Mouse (Mus musculus): Measurements from ENCODE around the gene Khk.

Khk gene

DNA sequence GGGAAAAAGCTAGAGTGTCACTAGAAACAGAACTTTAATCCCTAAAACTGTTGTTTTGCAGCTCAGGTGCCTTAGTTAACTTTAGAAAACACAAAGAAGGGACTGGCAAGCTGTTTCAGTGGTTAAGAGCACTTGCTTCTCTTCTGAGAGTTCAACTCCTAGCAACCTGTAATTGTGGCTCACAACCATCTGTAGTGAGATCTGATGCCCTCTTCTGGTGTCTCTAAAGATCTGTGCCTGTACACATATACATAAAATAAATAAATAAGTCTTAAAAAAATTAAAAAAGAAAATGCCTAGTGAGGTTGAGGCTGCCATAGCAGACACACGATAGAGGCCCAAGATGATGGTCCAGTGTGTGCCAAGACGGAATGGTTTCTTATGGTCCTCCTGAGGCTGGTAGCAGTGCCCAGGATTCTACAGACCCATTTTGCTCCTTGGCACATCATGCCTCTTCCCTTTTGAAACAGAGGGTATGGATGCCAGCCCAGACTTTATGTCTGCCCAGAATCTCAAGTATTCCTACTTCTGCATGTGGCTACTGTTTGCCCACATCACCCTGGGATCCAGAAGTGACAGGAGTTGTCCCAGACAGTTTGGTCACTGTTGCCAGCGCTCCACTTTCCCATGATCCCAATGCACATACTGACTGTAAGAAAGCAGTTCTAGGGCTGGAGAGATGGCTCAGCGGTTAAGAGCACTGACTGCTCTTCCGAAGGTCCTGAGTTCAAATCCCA is 13.7 kb downstream of the Khk start:
- DNase-seq (ENCODE audit: low spot score in 2 of 2), result no peak

DNA sequence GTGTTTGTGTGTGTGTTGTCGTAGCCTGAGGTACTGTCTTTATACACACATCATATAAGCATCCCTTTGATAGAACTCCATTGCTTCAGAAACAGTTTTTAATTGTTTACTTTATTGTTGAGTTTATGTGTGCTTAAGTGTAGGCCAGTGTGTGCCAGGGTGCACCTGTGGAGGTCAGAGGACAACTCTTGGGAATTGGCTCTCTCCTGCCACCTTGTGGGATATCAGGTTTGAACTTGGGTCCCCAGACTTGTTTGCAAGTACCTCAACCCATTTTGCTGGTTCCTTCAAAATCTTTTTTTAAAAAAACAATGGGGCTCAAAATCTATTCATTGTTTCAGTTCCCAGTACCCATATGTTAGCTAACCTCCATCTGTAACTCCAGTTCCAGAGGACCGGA is 21.8 kb downstream of the Khk start:
- no peak for DNase-seq (ENCODE audit: low spot score in 2 of 2)

DNA sequence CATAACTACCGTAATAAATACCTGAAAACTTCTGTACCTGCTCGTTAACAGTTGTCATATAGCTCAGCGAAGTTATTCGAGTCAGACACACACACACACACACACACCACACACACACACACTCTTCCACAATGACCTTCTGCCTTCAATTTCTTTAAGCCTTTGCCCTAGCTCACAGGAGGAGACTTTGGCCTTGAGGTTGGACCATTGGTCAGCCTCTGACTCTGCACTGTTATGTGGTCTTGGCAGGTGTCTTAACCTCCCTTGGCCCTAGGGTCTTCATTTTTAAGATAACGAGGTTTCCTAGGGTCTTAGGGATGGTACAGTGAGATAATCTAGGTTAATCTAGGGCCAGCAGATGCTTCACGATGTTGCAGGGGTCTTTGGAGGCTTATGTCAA is 23.1 kb downstream of the Khk start:
- DNase-seq (ENCODE audit: low spot score in 2 of 2), result no peak

DNA sequence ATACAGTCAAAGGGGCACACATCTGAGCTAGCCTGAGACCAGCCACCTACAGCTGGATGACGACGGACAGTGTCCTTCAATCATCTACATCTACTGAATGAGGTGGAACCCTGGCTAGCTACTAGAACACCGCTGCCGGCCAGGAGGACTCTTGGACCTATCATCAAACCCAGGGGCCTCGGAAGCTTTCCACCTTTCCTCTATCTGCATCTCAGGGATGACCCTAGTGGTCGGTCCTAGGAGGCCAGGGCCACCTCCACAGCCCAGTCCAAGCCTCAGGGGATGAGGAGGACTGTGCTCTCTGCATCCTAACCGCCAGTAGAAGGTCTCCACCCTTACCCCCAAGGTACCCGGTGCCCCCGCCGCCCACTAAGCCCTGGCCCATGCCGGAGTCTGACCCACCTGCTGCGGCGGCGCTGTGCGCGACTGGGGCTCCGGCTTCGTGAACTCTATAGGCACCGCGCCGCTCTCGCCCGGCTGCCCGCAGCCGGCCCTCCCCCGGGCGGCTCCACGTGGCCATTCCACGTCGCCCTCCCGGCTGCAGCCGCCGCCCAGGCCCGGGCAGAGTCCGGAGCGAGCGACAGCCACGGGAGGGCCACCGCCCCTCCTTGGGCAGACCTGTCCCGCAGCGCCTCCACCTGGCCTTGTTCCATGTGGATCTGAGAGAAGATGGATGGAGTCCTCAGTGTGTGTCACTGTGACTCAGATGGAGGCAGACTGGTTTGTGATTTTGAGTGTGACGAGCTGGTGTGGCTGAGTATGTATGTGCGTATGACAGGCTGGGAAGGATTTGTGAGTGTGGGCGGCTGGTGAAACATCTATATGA is 23.9 kb downstream of the Khk start, which contains the start of gene Cgref1:
TSS of gene Cgref1 (minus strand) at position 636 of the 826 bp plus-strand sequence.
- peak in 1 of 2 experiments; percentile 43 for DNase-seq (ENCODE audit: low spot score in 2 of 2)

DNA sequence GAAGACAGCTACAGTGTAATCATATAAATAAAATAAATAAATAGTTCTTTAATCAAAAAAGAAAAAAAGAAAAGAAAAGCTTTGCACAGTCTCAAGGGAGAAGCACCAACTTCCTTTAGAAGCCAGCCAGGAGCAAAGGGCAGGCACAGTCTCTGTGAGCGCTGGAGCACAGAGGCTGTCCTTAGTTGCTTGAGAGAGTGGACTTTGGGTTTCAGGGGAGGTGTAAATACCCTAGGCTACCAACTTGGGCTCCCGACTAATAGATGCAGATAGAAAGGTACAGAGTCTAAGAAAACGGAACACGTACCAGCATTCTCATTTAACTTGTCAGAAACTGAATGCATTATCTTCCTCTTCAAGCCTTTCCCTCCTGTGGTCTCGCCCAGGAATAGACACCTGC is 27.4 kb downstream of the Khk start:
- no peak for DNase-seq (ENCODE audit: low spot score in 2 of 2)

DNA sequence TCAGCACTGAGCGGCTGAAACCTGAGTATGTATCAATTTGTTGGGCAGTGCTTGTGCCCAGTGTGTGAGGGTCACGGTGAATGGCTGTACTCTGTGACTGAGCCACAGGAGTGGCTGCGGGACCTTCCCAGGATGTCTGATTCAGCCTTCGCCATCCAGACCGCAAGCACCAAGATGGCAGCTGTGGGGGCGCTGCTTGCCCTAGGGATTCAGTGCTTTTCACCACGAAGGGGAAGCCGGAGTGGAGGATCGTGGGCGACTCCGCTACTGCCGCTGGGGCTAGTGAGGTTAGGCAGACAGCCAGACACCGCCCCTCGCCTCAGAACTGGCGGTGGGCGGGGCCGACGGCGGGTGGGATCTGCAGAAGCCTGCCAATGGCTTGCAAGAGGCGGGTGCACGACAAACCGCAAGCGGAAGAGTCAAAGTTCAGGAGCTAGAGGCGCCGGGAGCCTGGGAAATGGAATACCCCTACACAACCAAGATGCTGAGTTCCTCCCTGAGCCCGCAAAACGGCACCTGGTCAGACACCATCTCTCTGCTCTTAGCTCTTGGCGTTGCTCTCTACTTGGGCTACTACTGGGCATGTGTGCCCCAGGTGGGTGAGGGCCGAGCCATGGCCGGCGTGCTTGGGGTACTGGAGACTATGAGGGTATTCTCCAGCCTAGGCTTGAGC is 28.6 kb downstream of the Khk start:
- peak; percentile 92 for DNase-seq (ENCODE audit: low spot score in 2 of 2)

DNA sequence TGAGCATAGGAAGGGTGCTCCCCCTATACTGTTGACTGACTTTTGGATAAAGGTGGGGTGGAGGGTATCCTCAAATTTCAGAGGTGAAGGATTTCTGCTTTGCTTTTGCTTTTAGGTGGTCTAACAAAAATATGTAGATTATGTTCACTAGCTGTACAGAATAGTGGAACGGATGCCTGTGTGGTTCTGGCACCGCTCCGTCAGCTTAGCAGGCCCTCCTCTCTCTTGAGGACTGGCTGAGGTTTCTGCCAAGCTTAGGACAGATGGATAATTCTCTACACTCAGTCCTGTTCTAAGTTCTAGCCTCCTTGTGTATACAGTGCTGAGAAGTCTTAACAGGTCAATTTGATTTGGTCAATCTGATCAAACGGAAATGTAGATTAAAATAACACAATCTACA is 29.2 kb downstream of the Khk start:
- peak in 1 of 2 experiments; percentile 34 for DNase-seq (ENCODE audit: low spot score in 2 of 2)

DNA sequence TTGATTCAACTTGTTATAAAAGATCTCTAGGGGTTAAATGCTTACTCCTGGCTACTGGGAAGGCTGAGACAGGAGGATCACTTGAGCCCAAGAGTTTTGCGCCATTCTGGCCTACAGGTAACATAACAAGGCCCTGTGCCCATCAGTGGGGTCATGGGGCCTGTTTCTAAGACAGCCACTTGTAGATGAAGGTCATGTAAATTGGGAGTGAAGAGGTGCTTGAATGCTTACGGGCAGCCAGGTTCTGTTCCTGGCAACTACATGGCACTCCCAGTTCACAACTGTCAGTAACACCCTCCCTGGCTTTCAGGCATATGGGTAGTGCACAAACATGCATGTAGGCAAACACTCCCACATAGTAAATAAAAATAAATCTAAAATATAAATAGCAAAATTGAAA is 29.7 kb downstream of the Khk start:
- no peak for DNase-seq (ENCODE audit: low spot score in 2 of 2)

DNA sequence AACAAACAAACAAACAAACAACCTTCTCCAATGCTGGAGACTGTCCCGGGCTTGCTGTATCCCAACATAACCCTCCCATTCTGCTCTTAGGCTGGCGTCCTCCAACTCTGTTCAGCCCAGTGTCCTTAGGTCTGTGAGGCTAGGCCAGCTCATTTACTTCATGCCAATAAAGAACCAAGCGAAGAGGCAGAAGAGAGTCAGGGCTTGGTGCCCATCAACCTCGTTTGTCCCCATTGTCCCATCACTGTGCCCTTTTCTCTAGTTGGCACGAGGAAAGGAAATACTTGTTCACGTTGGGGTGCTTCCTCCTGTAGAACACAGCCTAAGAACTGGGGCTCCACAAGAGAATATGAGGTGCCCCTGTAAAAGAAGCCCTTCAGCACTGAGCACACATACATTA is 30.5 kb downstream of the Khk start:
- DNase-seq (ENCODE audit: low spot score in 2 of 2), result peak in 1 of 2 experiments; percentile 38

DNA sequence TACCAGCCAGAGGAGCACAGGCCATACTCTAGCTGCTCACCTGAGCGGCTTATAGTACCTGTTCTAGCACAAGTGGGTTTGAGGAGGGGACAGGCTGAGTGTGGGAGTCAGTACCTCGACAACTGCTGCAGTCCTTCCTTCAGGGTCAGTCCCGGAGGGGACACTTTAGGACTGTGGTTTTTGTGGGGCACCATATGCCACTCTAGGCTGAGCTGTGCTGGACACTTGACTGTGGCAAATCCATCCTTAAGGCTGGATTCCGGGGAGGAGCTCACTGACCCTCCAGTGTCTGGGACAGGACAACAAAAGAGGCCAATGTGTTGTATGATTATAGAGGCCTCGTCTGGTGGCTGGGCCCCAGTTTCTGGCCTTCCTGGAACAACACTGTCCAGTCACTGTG is 31.3 kb downstream of the Khk start:
- DNase-seq (ENCODE audit: low spot score in 2 of 2), result no peak

DNA sequence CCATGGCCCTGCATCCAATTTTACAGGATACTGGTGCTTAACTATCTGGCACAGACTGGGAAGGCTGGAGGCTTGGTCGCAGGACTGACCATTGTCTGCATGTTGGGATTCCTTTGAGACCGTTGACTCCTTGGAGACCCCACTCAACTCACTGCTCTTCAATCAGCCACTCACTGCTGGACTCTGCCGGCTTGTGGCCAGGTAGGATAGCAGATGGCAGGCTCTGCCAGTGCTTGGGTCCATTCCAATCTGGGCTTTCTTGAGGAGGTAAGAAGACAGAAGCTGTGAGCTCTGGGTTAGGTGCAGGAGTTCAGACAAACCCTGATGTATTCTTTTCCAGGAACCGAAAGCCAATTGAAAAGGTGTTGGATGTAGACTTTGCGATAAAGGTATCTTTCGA is 32.8 kb downstream of the Khk start:
- no peak for DNase-seq (ENCODE audit: low spot score in 2 of 2)

DNA sequence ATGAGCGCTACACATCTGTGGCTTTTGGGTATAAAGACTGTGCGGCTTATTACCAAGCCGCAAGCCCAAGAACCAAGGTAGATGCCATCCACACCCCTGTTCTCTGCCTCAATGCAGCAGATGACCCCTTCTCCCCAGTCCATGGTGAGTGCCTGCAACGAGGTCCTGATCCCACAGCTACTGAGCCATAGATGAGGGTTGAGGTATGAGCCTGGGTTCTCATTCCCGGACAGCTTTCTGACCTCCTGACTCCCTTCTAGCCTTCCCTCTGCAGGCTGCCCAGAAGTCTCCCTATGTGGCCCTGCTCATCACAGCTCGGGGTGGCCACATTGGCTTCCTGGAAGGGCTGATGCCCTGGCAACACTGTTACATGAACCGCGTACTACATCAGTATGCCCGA is 33.3 kb downstream of the Khk start:
- no peak for DNase-seq (ENCODE audit: low spot score in 2 of 2)

DNA sequence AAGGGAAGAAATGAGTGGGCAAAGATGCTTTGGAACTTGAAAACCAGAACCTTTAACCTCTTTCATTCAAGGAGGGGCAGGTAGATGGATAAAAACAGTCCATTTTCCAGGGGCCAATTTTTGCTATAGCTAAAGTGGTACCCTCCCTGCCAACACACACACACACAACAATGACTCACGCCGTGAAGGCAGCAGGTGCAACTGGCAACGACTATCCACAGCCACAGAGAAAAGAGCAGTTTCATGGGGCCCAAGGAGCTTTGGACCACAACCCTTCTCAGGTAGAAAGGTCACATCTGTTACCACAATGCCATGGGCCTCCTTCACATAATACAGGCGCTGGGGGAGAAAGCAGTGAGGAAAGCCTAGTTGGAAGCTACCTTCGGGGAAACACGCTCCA is 34.5 kb downstream of the Khk start:
- DNase-seq (ENCODE audit: low spot score in 2 of 2), result no peak

DNA sequence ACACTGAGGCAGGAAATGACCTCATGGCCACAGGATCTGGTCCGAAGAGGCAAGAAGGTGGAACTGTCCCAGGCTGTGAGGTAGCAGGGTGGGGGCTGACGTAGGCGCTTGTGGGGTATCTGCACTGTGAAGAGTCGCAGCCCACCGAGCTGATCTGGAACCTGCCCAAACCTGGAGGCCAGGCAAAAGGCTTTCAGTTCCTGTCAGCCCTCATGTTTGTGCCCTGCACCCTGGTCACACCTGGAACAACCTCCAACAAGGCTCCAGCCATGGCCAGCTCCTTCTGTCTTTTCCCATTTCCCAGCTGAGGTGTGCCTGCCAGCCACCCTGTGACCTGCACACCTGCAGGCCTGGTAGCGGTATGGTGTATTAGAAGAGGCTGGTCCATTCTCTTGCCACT is 36.7 kb downstream of the Khk start:
- DNase-seq (ENCODE audit: low spot score in 2 of 2), result no peak

DNA sequence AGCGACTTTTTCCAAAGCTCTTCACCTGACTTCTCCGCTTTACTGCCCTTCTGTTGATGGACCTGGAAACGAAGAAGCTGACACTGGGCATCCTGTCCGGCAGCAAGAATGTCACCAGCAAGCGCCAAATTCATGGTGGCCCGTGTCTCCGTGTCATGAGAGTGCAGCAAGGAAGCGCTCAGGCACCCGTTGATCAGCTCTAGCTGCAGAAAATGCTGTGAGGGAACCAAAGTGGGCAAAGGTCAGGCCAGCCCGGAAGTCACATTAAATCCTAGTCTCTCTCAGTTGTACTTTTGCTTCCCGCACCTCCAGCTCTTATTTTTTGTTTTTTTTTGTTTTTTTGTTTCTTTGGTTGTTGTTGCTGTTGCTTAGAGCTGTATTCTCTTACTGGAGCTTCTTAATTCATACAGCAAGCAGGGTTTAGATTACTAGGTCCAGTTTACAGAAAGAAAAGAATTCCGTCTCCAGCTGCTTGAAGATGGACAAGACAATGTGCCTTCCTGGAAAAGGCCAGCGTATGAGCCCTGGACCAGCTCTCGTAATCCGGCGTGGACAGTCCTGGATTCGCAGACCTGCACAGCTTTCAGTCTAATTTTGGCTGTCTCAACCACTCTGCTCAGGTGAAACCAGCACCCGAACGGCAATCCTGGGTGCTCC is 38.1 kb downstream of the Khk start:
- DNase-seq (ENCODE audit: low spot score in 2 of 2), result no peak

DNA sequence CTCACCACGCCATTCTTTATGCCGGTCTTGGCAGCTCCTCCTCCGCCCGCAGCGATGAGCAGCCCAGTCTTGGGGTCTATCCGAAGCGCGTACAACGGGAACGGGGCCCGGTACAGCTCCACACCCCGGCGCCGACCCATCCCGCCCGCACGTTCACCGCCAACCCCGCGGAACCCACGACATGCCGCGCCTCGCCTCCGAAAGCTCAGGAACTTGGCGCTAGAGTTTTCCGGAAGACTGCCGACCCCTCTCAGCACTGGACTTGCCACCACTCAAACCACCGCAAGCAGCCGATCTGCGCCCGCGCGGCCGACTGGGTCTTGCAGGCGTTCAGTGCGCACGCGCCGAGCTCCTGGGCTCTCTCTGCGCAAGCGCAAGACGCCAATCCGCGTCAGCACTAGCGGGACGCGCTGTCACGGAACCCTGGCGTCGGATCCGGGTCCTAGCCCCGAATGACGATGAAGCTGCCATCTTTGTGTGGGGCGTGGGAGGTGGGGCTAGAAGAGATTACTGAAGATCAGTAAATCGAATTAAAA is 38.8 kb downstream of the Khk start, which contains the start of gene Preb:
TSS of gene Preb (minus strand) at position 396 of the 536 bp plus-strand sequence.
- DNase-seq (ENCODE audit: low spot score in 2 of 2), result peak; percentile 99 to 100

DNA sequence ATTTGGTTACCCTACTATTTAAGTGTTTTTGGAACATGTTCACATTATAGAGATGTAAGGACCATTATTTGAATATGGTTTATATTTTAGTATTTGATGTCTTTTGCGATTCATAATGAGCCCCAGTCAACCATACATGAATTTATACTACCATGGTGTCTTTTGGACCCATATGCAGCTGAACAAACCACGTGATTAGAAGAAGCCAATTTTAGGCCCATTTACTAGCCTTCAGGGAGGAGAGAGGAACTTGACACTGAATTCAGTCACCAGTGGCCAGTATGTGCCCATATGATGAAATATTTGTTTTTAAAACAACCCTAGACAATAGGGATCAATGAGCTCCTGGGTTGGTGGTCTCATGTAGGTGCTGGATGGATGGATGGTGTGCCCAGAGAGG is 39.6 kb downstream of the Khk start:
- DNase-seq (ENCODE audit: low spot score in 2 of 2), result no peak

DNA sequence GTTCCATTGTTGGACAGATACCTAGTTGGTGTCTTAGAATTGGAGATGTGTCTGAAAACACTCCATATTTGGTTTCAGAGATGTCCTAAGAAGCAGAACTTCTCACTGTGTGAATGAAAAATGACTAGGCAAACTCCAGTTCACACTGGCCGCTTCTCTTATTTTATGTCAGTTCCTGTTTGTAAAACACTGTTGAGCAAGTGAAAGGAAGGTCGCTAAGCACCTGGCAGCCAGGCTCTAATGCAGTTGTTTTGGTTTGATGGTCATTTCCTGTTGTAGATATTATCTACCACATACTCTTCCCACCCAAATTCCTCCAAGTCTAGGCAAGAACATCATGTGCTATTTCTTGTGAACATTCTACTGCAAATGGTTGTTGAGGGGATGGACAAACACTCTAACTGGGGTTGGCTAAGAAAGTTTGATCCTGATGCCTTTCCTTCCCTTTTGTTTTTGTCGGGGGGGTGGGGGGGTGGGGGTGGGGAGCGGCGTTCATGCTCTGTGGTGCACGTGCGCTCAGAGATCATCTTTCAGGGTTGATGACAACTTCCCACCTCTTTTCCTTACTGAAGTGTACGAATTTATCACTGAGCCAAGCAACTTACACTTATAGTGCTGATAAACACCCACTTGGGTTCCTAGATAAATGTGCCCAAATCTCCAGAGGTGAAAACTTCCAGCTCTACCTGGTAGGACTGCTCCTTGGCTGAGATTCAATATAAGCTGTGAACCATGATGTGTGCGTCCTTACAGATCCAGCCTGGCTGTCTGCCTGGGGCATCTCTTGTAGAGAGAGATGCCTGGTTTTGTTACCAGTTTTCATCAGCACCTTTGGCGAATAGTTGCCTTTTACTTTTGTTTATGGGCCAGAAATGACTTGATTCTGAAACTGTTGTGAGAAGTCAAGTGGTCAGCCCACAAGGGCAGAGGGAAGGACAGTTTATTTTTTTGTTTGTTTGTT is 40.6 kb downstream of the Khk start:
- DNase-seq (ENCODE audit: low spot score in 2 of 2), result peak; percentile 36 to 61

DNA sequence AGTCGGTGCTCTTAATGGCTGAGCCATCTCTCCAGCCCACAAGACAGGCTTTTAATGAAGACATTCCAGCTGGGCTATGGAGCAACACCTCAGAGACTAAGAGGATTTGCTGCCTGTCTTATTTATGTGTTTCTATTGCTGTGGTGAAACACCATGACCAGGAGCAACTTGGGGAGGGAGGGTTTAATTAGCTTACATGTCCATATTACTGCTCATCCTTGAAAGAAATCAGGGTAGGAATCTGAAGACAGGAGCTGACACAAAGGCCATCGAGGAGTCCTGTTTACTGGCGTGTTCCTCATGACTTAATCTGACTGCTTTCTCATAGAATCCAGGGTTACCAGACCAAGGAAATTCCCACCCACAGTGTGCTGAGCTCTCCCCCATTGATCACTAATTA is 42.7 kb downstream of the Khk start:
- DNase-seq (ENCODE audit: low spot score in 2 of 2), result no peak

DNA sequence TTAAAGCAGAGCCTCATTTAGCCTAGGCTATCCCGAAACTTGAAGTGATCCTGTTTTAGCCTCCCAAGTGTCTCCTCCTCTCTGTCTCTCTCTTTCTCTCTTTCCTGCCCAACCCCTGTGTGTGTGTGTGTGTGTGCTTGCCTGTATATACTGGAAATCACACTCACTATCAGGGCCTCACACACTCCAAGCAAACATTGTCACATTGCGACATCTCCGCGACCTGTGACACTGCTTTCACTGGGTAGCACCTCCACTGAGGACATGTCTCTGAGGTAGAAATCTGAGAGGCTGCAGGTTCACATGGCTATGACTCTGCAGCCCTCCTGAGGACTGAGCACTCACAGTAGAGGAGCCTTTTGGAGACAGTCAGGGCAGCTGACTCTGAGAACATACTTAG is 45.0 kb downstream of the Khk start:
- no peak for DNase-seq (ENCODE audit: low spot score in 2 of 2)

DNA sequence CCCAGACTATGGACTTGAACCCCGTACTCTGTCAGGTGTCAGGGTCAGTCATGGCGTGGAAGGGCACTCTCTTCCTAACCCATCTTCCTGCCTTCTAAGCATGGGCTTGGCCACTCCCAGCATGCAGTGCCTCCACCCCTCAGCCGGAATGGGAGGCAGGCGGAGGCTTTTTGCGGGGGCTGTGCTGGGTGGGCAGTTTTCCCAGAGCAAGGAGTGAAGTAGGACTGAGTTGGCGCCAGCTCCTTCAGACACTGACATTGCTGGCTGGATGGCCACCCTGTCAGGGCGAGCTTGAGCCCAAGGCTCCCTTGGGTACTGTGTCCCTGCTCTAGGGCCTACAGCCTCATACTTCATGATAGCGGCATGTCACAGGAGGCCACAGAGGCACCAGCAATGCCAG is 47.2 kb downstream of the Khk start, which contains the start of gene Tcf23:
TSS of gene Tcf23 (plus strand) at position 247 of the 400 bp plus-strand sequence.
- peak; percentile 61 to 62 for DNase-seq (ENCODE audit: low spot score in 2 of 2)

All from heart, adult 9 months (tissue).